Mouse (Mus musculus) G1E-ER4 (cell line): ENCODE measurements around the gene Ifitm6. TPM values are rescaled to one million over a fixed set of nuclear protein-coding genes. Genes with fewer than 3 reads are reported as not detected.

Experiments
- GATA1 ChIP-seq: IDR thresholded peaks from one replicate; pipeline ENCODE4 v1.8.0; 2012; ENCODE audit warnings: low read length, inconsistent platforms
- polyA plus RNA-seq: library from polyadenylated mRNA; stranded (reverse); fragments of >175 nt; gene quantifications from 2 replicates; pipeline ENCODE4 v1.2.3, GENCODE M21; 2012

The Ifitm6 gene
- polyA plus RNA-seq, 1 experiment, result not detected

GRCm38 (mm10) chr7:141000881-141001708, 16.6 kb downstream of the Ifitm6 start:
- no peak for TF ChIP-seq GATA1

- TF ChIP-seq GATA1, result no peak
These were observed 18.6 kb downstream of the Ifitm6 start for GRCm38 (mm10) chr7:140998853-140999700.

DNA sequence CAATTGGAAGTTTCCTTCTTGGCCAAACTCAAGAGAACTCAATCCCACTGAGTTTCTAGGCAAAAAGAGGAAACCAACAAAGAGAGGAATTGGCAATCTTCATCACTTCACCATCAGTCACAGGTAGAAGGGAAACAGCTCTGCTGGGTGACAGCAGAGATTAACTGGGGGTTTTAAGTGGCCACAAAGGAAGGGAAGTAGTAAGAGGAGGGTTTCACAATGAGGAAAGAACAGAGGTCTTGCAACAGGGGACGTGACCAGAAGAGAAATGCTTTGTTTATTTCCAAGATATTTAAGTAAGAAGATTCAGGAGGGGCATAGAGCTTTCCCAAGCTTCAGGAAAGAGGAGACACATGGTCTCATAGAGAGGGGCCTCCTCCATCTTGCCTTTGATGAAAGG, 19.9 kb downstream of the Ifitm6 start:
- TF ChIP-seq GATA1, result no peak

GRCm38 (mm10) chr7:140991117-140991689, 26.5 kb downstream of the Ifitm6 start:
- no peak for TF ChIP-seq GATA1

DNA sequence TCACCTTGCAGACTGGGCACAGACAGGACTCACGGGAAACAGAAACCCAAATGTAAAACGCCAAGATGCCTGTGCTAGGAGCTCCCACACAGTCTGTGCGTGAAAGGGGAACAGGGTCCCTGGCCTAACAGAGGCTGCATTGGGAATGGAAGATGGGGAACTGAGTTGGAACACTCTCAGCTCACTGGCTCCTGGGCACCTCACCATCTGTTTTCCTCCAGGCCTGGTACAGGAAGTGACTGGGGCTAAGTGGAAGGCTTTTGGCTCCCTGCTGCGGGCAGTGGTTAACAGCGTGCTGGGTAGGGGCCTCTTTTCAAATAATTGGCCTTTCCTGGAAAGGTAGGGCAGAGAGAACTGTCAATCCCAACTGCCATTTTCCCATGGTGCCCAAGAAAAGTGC, 27.1 kb downstream of the Ifitm6 start:
- TF ChIP-seq GATA1, result no peak

DNA sequence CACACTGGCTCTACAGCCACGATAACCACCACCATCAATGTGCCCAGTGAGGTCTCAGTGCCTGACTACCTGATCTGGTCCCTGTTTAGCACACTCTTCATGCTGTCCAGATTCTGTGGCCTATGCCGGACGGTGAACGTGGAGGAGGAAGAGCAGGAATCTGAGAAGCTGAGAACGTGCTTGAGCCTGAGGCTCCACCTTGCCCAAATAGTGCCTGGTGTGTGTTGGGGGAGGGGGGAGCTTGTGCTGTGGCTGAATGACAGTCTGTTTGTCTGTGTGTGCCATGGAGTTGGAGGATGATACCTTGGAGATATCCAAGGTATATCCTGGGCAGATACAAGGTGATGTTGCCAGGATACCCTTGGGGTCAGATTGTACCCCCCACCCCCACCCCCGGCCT, 27.5 kb downstream of the Ifitm6 start:
- TF ChIP-seq GATA1, result no peak

DNA sequence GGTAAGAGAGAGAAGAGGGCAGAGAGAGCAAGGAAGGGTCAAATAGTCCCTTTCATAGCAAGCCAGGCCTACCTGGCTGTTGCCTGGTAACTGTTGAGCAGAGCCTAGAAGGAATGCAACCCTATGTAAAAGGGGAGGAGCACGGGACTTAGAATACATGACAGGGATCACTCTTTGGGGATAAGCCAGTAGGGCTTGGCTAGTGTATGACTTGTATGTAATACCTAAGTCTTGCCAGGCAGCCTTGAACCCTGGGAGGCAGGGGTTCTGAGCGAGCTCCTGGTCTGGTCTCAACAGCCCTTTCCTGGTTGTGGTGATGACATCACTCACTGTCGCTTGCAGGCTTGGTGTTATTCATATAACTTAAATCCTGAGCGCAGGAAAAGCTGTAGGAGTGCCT, 28.7 kb downstream of the Ifitm6 start:
- no peak for TF ChIP-seq GATA1

GRCm38 (mm10) chr7:140987182-140988138, 30.3 kb downstream of the Ifitm6 start:
- no peak for TF ChIP-seq GATA1

DNA sequence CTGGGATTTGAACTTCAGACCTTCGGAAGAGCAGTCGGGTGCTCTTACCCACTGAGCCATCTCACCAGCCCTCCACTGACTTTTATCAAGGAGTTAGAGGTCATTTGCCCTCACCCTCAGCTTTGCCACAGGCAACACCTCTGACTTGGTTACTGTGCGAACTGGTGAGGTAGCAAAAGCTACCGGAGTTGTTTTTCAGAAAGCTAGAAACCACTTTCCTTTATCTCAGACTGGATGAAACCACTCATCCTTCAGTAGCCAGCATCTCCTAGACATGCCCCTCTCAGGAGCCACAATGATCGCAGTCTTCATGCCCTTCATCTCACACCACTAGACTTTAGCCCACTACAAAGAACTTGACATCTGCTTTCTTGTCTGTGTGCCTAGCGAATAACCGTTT, 34.8 kb downstream of the Ifitm6 start:
- TF ChIP-seq GATA1, result no peak

DNA sequence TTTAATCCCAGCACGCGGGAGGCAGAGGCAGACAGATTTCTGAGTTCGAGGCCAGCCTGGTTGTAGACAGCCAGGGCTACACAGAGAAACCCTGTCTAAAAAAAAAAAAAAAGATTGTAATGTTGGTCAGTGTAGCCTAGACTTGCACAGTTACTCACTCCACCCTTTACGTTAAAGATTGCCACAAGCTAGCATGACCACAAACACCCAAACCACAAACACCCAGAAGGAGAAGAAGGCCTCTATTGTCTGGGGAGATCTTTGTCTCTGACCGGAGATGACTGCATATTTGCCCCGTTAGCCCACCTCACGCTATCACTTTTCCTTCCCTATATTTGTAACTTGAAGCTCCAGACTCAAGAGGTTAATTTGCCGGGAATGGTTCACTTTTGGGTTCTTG, 36.0 kb downstream of the Ifitm6 start:
- TF ChIP-seq GATA1, result peak; percentile 37

- TF ChIP-seq GATA1, result no peak
These were observed 42.3 kb downstream of the Ifitm6 start for GRCm38 (mm10) chr7:140975465-140975864.

DNA sequence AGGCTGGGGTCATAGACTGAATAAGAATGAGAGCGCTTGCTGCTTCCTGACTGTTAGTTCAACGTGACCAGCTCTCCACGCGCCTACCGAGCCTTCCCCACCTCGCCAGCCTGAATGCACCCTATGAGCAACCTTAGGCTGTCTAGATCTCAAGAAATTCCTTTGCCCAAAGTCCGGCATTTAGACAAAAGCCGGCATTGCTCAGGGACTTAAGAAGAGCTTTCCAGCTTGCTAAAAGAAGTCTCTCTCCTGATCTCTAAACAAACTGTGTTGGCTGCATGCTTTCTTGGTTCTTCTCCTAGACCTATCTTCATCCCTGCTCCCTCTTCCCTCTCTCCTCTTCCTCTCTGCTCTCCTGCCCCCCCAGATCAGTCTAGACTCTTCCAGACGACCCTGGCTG, 42.8 kb downstream of the Ifitm6 start:
- no peak for TF ChIP-seq GATA1

GRCm38 (mm10) chr7:140973396-140974165, 44.1 kb downstream of the Ifitm6 start:
- TF ChIP-seq GATA1, result no peak

- TF ChIP-seq GATA1, result no peak
These were observed 46.1 kb downstream of the Ifitm6 start for GRCm38 (mm10) chr7:140971479-140972171.
